Mouse (Mus musculus) heart, embryonic 15.5 days (tissue): Measurements from ENCODE around the gene Dnm3. TPM values are rescaled to one million over a fixed set of nuclear protein-coding genes. Genes with fewer than 3 reads are reported as not detected.

Experiments used
- ATAC-seq: fragments of 200-750 bp; cut with Nextera tagmentation; replicated peaks from 2 replicates; pipeline ENCODE4 v1.8.0; 2017; ENCODE audit warnings: low read depth, moderate TSS enrichment; ENCODE audit not compliant: insufficient number of reproducible peaks, insufficient read depth, low FRiP score
- H3K27ac ChIP-seq: fragments of 300-500 bp; sonication (generic); 2 replicates; pipeline ENCODE4 v1.5.1; 2015; ENCODE audit warnings: mild to moderate bottlenecking, inconsistent platforms
- H3K27me3 ChIP-seq: fragments of 300-500 bp; sonication (generic); 2 replicates; pipeline ENCODE4 v1.6.1; 2015; ENCODE audit warnings: inconsistent platforms
- H3K36me3 ChIP-seq: fragments of 300-500 bp; sonication (generic); 2 replicates; pipeline ENCODE4 v1.6.1; 2015; ENCODE audit warnings: mild to moderate bottlenecking, inconsistent platforms
- H3K4me1 ChIP-seq: fragments of 300-500 bp; sonication (generic); replicated peaks from 2 replicates; pipeline ENCODE4 v1.6.1; 2015; ENCODE audit warnings: inconsistent platforms
- H3K4me2 ChIP-seq: fragments of 300-500 bp; sonication (generic); 2 replicates; pipeline ENCODE4 v1.6.1; 2015; ENCODE audit warnings: inconsistent platforms, mild to moderate bottlenecking, moderate library complexity
- H3K4me3 ChIP-seq: fragments of 300-500 bp; sonication (generic); 2 replicates; pipeline ENCODE4 v1.5.1; 2015; ENCODE audit warnings: mild to moderate bottlenecking, inconsistent platforms
- H3K9ac ChIP-seq: fragments of 300-500 bp; sonication (generic); 2 replicates; pipeline ENCODE4 v1.6.1; 2015; ENCODE audit warnings: mild to moderate bottlenecking, inconsistent platforms
- H3K9me3 ChIP-seq: fragments of 300-500 bp; sonication (generic); replicated peaks from 2 replicates; pipeline ENCODE4 v1.6.1; 2016; ENCODE audit warnings: inconsistent platforms
- WGBS: fragments of 180-500 bp; shearing (Covaris S2); methylation state at CpG from one replicate; pipeline ENCODE4 v1.1.7; 2015; ENCODE audit warnings: mixed read lengths; 5-methylcytosine and 5-hydroxymethylcytosine counted together
- polyA plus RNA-seq: library from polyadenylated mRNA; unstranded; fragments of >200 nt; fragmentation: Nextera tagmentation; extraction: Ambion mirVana; gene quantifications from 2 replicates; pipeline ENCODE4 v1.2.1, GENCODE M21; 2015

Dnm3 gene
- polyA plus RNA-seq, 1 experiment from 2014 or later, result 1.7 TPM

GRCm38 (mm10) chr1:162077454-162077853 is 400.4 kb downstream of the Dnm3 start:
- H3K4me1 ChIP-seq, result no peaks in the 10 kb centered on the region; the same call in 1 of the 2 replicates
- H3K36me3 ChIP-seq, result no peaks in the 10 kb centered on the region
- H3K9ac ChIP-seq, result no peak overlapping the region
- H3K4me2 ChIP-seq, result no peak overlapping the region
- H3K27me3 ChIP-seq, result no peaks in the 10 kb centered on the region
- 81% methylated on average over 6 of the region's 6 CpGs for WGBS
- peak overlapping the region; percentile 69; the same call in 1 of the 2 replicates for H3K27ac ChIP-seq
- no peak for ATAC-seq
- no peak overlapping the region for H3K4me3 ChIP-seq
- no peaks in the 10 kb centered on the region for H3K9me3 ChIP-seq

GRCm38 (mm10) chr1:162076581-162077001 is 401.2 kb downstream of the Dnm3 start:
- WGBS, result 51% methylated on average over 10 of the region's 10 CpGs
- 0 out of 2 replicates have a peak, but pooled peaks have one; percentile 22 for ATAC-seq
- Histone ChIP-seq H3K9me3 (no peaks in the 10 kb centered on the region), H3K27me3 (no peaks in the 10 kb centered on the region), H3K4me1 (no peaks in the 10 kb centered on the region; the same call in 1 of the 2 replicates), H3K27ac (peak overlapping the region; percentile 69), H3K9ac (no peak overlapping the region), H3K36me3 (no peaks in the 10 kb centered on the region), H3K4me2 (no peak overlapping the region), H3K4me3 (no peak overlapping the region)

GRCm38 (mm10) chr1:162075831-162076230 is 402.0 kb downstream of the Dnm3 start:
- Histone ChIP-seq H3K4me1 (no peaks in the 10 kb centered on the region; the same call in 1 of the 2 replicates), H3K4me3 (no peak overlapping the region), H3K27ac (peak overlapping the region; percentile 57), H3K36me3 (no peaks in the 10 kb centered on the region), H3K9me3 (no peaks in the 10 kb centered on the region), H3K27me3 (no peaks in the 10 kb centered on the region), H3K9ac (no peak overlapping the region), H3K4me2 (no peak overlapping the region)
- WGBS, result 77% methylated on average over 10 of the region's 10 CpGs
- ATAC-seq, result no peak

GRCm38 (mm10) chr1:162075416-162075815 is 402.4 kb downstream of the Dnm3 start:
- Histone ChIP-seq H3K9ac (no peak overlapping the region), H3K36me3 (no peaks in the 10 kb centered on the region), H3K4me3 (no peak overlapping the region), H3K4me2 (no peak overlapping the region), H3K4me1 (no peaks in the 10 kb centered on the region; the same call in 1 of the 2 replicates), H3K27me3 (no peaks in the 10 kb centered on the region), H3K27ac (peak overlapping the region; percentile 57), H3K9me3 (no peaks in the 10 kb centered on the region)
- ATAC-seq, result no peak
- 62% methylated on average over 4 of the region's 4 CpGs for WGBS

- Histone ChIP-seq H3K36me3 (no peaks in the 10 kb centered on the region), H3K4me3 (no peak overlapping the region), H3K9me3 (no peaks in the 10 kb centered on the region), H3K27ac (peak overlapping the region; percentile 57), H3K4me2 (no peak overlapping the region), H3K4me1 (no peaks in the 10 kb centered on the region; the same call in 1 of the 2 replicates), H3K27me3 (no peaks in the 10 kb centered on the region), H3K9ac (no peak overlapping the region)
- ATAC-seq, result no peak
- 71% methylated on average over 17 of the region's 17 CpGs for WGBS
Observed at GRCm38 (mm10) chr1:162074626-162075410, 403.0 kb downstream of the Dnm3 start.

- Histone ChIP-seq H3K9ac (no peak overlapping the region), H3K27ac (peak overlapping the region; percentile 12; the same call in 1 of the 2 replicates), H3K4me2 (no peak overlapping the region), H3K4me1 (no peaks in the 10 kb centered on the region; the same call in 1 of the 2 replicates), H3K9me3 (no peaks in the 10 kb centered on the region), H3K4me3 (no peak overlapping the region), H3K36me3 (no peaks in the 10 kb centered on the region), H3K27me3 (no peaks in the 10 kb centered on the region)
- 69% methylated on average over 7 of the region's 7 CpGs for WGBS
- ATAC-seq, result no peak
Observed at GRCm38 (mm10) chr1:162072917-162073578, 404.8 kb downstream of the Dnm3 start.

GRCm38 (mm10) chr1:162053608-162054007 is 424.2 kb downstream of the Dnm3 start:
- no peak for ATAC-seq
- no peaks in the 10 kb centered on the region for H3K9me3 ChIP-seq
- peak overlapping the region; percentile 24; the same call in 1 of the 2 replicates for H3K27ac ChIP-seq
- H3K9ac ChIP-seq, result no peak overlapping the region
- no peak overlapping the region for H3K4me3 ChIP-seq
- no peaks in the 10 kb centered on the region for H3K4me1 ChIP-seq
- no peaks in the 10 kb centered on the region for H3K27me3 ChIP-seq
- 51% methylated on average over 6 of the region's 6 CpGs for WGBS
- H3K4me2 ChIP-seq, result no peak overlapping the region
- no peaks in the 10 kb centered on the region for H3K36me3 ChIP-seq

- Histone ChIP-seq H3K4me2 (no peak overlapping the region), H3K9ac (no peak overlapping the region), H3K27me3 (no peaks in the 10 kb centered on the region), H3K36me3 (no peaks in the 10 kb centered on the region), H3K4me1 (no peaks in the 10 kb centered on the region), H3K4me3 (no peak overlapping the region), H3K27ac (peak overlapping the region; percentile 24), H3K9me3 (no peaks in the 10 kb centered on the region)
- ATAC-seq, result no peak
- WGBS, result 62% methylated on average over 7 of the region's 7 CpGs
Observed at GRCm38 (mm10) chr1:162053186-162053585, 424.6 kb downstream of the Dnm3 start.

GRCm38 (mm10) chr1:162052755-162053154 is 425.1 kb downstream of the Dnm3 start:
- Histone ChIP-seq H3K9me3 (no peaks in the 10 kb centered on the region), H3K4me2 (no peak overlapping the region), H3K27me3 (no peaks in the 10 kb centered on the region), H3K36me3 (no peaks in the 10 kb centered on the region), H3K27ac (peak overlapping the region; percentile 24; the same call in 1 of the 2 replicates), H3K4me1 (no peaks in the 10 kb centered on the region), H3K9ac (no peak overlapping the region), H3K4me3 (no peak overlapping the region)
- ATAC-seq, result no peak
- 69% methylated on average over 6 of the region's 6 CpGs for WGBS

GRCm38 (mm10) chr1:162052138-162052537 is 425.7 kb downstream of the Dnm3 start:
- H3K4me1 ChIP-seq, result no peaks in the 10 kb centered on the region
- no peak overlapping the region for H3K4me3 ChIP-seq
- H3K4me2 ChIP-seq, result no peak overlapping the region
- H3K9ac ChIP-seq, result no peak overlapping the region
- no peak overlapping the region for H3K27ac ChIP-seq
- 79% methylated on average over 7 of the region's 7 CpGs for WGBS
- ATAC-seq, result no peak
- H3K27me3 ChIP-seq, result no peaks in the 10 kb centered on the region
- H3K36me3 ChIP-seq, result no peaks in the 10 kb centered on the region
- no peaks in the 10 kb centered on the region for H3K9me3 ChIP-seq

GRCm38 (mm10) chr1:162051710-162052109 is 426.1 kb downstream of the Dnm3 start:
- no peaks in the 10 kb centered on the region for H3K36me3 ChIP-seq
- ATAC-seq, result no peak
- no peaks in the 10 kb centered on the region for H3K27me3 ChIP-seq
- no peak overlapping the region for H3K27ac ChIP-seq
- H3K4me3 ChIP-seq, result no peak overlapping the region
- no peaks in the 10 kb centered on the region for H3K4me1 ChIP-seq
- WGBS, result 80% methylated on average over 4 of the region's 4 CpGs
- no peak overlapping the region for H3K9ac ChIP-seq
- no peaks in the 10 kb centered on the region for H3K9me3 ChIP-seq
- no peak overlapping the region for H3K4me2 ChIP-seq
